Mouse (Mus musculus): ENCODE measurements around the gene Gcgr. TPM values are rescaled to one million over a fixed set of nuclear protein-coding genes. Genes with fewer than 3 reads are reported as not detected.

Gcgr gene
- 1 to 10 TPM; 2.5 to 9.8 TPM for total RNA-seq (2021)
- long read RNA-seq, experiment 1, transcript Gcgr-201 (14 exons, 1,957 nt) = major isoform, 6 of 11 reads
- long read RNA-seq, experiment 1, partial matches to known transcripts = 0 of 11 reads
- long read RNA-seq, experiment 1, other reads (novel, unspliced or antisense) = 5 of 11 reads
- long read RNA-seq, experiment 2, partial matches to known transcripts = 2 of 10 reads
- long read RNA-seq, experiment 2, other reads (novel, unspliced or antisense) = 3 of 10 reads

- no peak for DNase-seq (ENCODE audit: low spot score in 2 of 2)
Measured at GRCm38 (mm10) chr11:120530085-120530964, at the start of gene Gcgr. TSS of gene Gcgr (plus strand) at chr11:120530699.

- no peak for DNase-seq (ENCODE audit: low spot score in 2 of 2)
Measured at GRCm38 (mm10) chr11:120483448-120483934, 47.0 kb upstream of the Gcgr start.

DNA sequence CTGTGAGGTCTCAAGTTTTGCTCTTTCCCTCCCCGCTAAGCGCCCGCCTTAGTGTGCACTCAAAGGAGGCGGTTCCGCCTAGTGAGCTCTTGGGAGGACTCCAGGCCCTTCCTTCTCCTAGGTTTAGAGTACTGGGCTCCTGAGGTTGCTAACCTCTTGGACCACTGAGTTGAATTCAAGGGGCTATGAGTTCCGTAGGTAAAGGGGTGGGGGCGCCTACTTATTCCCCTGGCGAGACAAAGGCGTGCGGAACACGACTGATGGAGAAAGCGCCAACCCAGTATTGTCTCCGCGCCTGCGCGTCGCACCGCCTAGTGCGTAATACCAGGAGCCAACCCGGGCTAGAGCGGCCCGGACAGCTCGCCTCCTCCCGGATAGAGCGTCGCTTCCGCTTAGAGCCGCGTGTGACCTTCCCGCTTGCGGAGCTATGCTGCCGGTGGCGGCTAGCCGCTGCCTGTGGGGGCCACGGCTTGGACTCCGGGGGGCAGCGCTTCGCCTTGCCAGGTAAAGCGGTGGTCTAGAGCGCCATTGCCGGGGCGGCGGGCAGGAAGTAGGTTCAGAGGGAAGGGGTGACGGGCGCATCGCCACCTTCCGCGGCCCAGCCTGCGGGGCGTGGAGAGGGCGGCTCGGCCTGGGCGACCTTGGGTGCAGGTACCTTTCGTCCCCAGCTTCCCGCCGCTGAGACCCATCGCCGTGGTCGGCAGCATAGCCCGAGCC is 46.1 kb upstream of the Gcgr start, which contains the start of gene Mrpl12:
Gene Mrpl12, plus strand, starts transcription at position 349 of the 717 bp plus-strand sequence.
- peak; percentile 74 to 83 for DNase-seq (ENCODE audit: low spot score in 2 of 2)

GRCm38 (mm10) chr11:120485251-120485650 is 45.2 kb upstream of the Gcgr start:
- no peak for DNase-seq (ENCODE audit: low spot score in 2 of 2)

DNA sequence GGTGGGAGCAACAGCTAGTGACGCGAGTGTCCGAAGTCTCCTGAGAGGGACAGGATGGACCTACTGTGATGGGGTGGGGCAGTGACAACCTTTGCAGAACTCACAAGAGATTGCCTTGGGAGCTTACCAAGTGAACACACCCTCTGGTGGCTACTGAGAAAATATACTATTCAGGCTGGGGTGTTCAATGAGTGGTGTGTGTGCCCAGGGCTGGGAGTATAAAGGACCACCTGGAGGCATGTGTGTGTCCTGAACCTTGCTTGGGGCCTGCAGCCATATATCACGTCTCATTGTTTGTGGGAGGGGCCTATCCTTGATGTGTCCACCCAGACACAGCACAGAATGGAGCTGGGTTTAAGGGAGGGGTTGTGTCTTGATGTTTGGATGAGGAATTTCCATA is 42.0 kb upstream of the Gcgr start:
- no peak for DNase-seq (ENCODE audit: low spot score in 2 of 2)

- peak in 1 of 2 experiments; percentile 54 for DNase-seq (ENCODE audit: low spot score in 2 of 2)
Measured at GRCm38 (mm10) chr11:120489054-120489761, 41.3 kb upstream of the Gcgr start.

GRCm38 (mm10) chr11:120490291-120491046 is 40.0 kb upstream of the Gcgr start:
- DNase-seq (ENCODE audit: low spot score in 2 of 2) = no peak

- peak; percentile 77 to 84 for DNase-seq (ENCODE audit: low spot score in 2 of 2)
Measured at GRCm38 (mm10) chr11:120491317-120492023, 39.0 kb upstream of the Gcgr start, which contains the start of gene Slc25a10. TSS of gene Slc25a10 (plus strand) at chr11:120491840.

DNA sequence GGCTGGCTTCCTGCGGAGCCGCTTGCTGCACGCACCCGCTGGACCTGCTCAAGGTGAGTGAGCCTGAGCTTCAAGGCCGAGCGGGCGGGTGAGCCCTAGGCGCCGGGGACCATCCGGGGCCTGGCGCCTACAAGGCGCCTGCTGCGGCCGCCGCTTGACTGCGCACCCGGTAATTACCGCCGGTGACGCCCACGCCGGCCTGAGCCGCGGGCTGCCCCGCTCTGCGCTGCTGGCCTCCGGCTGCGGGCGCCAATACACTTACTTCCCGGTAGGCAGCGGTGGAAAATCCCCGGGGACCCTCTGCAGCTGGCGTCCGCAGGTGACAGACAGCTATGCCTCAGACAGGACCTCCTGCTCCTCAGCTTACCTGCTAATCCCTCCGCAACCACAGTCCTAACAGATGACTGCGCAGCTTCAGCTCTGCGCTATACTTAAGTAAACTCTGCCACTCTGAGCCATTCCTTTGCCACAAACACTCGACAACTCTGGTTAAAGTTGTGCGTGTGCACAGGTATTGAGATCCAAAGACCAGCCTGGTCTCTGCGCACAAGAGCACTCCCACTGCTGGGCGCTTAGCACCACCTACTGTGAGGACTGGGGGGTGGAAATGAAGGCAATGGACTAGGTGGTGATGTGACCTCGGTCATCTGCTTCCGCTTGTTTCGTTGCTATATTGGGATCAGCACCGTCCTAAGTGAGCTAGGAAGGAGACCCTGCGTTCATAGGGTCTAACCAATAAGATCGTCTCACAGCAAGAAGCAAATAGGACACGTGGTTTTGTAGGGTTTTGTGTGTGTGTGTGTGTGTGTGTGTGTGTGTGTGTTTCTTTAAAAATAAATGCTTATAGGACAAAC is 38.2 kb upstream of the Gcgr start:
- no peak for DNase-seq (ENCODE audit: low spot score in 2 of 2)

GRCm38 (mm10) chr11:120492878-120493203 is 37.7 kb upstream of the Gcgr start:
- DNase-seq (ENCODE audit: low spot score in 2 of 2) = no peak

DNA sequence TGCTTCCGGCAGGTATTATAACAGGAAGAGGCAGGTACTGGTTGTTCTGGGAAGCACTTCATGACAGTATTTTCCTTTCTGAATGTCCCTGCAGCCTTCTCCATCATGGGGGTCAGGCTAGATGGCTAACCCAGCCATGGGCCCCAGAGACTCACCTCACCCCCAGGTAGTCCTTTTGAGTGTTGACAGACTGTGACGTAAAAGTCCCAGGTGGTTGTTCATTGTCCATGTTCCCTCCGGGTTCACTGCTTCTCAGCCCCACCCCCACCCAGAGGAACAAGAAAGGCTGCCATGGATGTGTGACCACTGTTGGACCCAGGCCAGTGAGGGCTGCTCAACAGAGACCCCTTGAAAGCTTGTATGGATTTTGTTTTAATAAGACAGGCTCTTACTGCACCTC is 37.1 kb upstream of the Gcgr start:
- DNase-seq (ENCODE audit: low spot score in 2 of 2) = no peak

DNA sequence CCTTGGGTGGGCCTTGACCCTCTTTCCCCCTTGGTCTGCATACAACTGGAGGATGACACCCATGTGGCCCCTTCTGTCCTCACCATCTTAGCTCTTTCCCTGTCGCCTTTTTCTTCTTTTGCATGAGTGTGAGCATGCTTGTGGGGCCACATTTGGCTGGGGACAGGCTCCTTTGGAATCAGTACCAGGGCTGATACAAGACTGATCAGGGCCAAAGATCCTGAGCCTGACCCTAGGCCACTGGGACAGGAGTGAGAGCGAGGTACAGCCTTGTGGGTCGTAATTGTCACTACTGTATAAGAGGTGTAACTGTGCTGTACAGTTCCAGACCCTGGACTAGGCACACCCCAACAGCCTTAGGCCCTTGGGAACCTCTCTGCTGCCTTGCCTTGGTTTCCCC is 36.6 kb upstream of the Gcgr start:
- no peak for DNase-seq (ENCODE audit: low spot score in 2 of 2)

- peak in 1 of 2 experiments; percentile 43 for DNase-seq (ENCODE audit: low spot score in 2 of 2)
Measured at GRCm38 (mm10) chr11:120497436-120497835, 33.1 kb upstream of the Gcgr start.

DNA sequence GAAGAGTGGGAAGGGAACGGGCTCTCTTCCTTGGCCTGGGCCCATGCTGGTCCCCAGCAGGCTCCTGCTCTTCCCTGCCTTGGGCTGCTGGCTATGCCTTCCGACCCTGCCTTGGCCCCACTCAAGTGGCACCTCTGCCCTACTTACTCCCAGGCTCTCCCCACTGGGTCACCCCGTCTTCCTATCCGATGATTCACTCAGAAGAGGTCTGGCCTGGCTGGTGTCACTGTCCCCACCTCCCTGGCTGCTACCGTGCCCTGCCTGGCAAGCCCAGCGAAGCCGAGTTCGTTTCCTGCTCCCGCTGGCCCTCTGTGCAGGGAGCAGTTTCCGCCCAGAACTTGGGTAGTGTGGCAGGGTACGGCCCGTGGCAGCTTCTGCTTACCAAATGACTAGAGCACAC is 32.3 kb upstream of the Gcgr start:
- no peak for DNase-seq (ENCODE audit: low spot score in 2 of 2)

DNA sequence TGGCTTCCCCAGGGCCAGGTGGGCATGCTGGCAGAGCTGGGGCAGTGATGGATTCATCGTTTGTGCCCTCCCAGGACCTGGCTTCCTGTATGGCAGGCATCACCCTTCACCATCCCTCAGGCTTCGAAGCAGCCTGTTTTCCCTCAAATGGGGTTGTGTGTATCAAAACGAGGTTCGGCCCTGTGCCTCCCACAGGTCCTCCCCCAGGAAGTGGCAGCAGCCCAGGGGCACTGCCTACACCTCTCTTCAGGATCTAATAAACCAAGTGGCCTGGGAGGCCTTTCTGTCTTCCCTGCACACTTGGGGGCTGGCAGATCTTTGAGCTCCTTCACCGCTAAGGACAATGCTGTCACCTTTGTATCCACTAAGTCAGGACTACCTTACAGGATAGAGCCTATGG is 31.6 kb upstream of the Gcgr start:
- DNase-seq (ENCODE audit: low spot score in 2 of 2) = no peak

GRCm38 (mm10) chr11:120499894-120500293 is 30.6 kb upstream of the Gcgr start:
- no peak for DNase-seq (ENCODE audit: low spot score in 2 of 2)

GRCm38 (mm10) chr11:120500357-120500756 is 30.1 kb upstream of the Gcgr start:
- no peak for DNase-seq (ENCODE audit: low spot score in 2 of 2)

DNA sequence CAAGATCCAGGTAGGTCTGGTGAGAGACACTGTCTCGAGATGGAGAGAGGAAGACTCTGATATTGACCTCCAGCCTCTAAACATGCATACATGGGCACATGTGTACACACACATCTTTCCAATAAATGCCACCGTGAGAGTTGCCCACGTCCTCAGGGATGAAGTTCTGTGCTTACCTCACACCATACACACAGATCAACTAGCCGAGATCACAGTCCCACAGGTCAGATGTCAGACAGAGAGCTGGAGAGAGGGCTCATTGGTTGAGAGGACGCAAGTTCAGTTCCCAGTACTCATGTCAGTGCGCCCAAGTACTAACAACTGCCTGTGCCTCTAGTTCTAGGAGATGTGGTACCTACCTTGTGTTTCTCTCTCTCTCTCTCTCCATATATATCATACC is 29.5 kb upstream of the Gcgr start:
- no peak for DNase-seq (ENCODE audit: low spot score in 2 of 2)

DNA sequence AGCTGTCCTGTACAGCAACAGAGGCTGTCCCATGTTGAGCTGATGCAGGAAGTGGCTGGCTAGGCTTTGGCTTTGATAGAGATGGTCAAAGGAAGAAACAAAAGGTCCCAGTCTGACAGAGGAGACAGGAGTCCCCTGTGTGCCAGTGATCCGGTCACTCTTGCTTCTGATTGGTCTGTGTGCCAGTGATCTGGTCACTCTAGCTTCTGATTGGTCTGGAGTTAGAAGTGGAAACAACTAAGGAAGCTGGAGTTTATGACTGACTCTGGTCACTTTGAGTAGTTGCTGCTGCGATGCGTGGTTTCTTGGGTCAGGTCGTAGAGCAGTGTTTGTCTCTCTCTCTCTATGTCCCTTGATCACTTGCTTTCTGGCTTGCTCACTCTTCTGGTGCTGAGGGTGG is 28.8 kb upstream of the Gcgr start:
- DNase-seq (ENCODE audit: low spot score in 2 of 2) = no peak
